In the genomic region with DNA sequence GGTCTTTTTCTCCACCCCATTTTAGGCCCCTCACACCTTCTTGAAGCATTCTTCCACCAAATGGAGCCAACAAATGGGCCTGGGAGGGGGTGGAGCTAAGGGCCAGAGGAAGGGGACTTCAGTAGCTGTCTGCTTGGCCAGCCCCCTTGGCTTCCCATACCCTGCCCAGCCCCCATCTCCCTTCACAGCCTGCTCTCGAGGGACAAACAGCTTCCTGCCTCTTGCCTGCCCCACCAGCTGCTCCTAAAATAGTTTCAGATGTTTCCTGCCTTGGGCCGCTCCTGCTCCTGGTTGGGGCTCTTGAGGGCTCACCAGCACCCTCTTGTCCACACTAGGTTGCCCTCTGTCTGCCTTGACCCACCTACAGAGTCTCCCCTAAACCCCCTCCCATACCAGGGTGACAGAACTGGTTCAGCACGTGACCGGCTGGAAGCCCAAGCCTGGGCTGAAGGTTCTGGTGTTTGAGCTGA, we compare ENCODE assay signal across 8 mouse cellular contexts. TPM values are rescaled to one million over a fixed set of nuclear protein-coding genes. Genes with fewer than 3 reads are reported as not detected.
A peak's percentile ranks its signal among the peaks of the same experiment; 100 is the strongest.
DNase-seq lines count a peak whose midpoint lies in the region; ATAC-seq and TF ChIP-seq lines count a peak whose summit lies in the region.

No protein-coding gene starts in this region.

- ATAC-seq in hindbrain, embryonic 12.5 days (ENCODE audit: low FRiP score) = no peak
- no peak for ATAC-seq in monocyte, adult 5-6 weeks (replicated peaks; ENCODE audit: insufficient number of reproducible peaks, low FRiP score, low TSS enrichment, poor library complexity, severe bottlenecking)

- peak overlapping the region; percentile 39; the same call in 1 of the 2 replicates for H3K4me3 ChIP-seq in E14TG2a.4 (replicated peaks; ENCODE audit: low read length)
- peak overlapping the region; percentile 73 for H3K4me3 ChIP-seq in gastrocnemius, adult 2 months
- peak overlapping the region; percentile 62 for H3K4me3 ChIP-seq in hindbrain, embryonic 12.5 days

- DNase-seq in adrenal gland, postnatal 14 days = peak; percentile 81
- peak; percentile 81 for DNase-seq in gastrocnemius, adult 2 months
- DNase-seq in layer of hippocampus, postnatal 25 days (ENCODE audit: extremely low spot score in 1 of 2, low spot score in 1 of 2) = peak; percentile 29 to 33
- DNase-seq in lung, postnatal 4 days = peak; percentile 89 to 96
- DNase-seq in spleen, adult 18-20 months = peak; percentile 49 to 58

- peak overlapping the region; percentile 35; the same call in 1 of the 2 replicates for H3K9ac ChIP-seq in hindbrain, embryonic 12.5 days

- 37% methylated on average over 4 of the region's 4 CpGs for WGBS in hindbrain, embryonic 12.5 days

- H3K4me1 ChIP-seq in E14TG2a.4 (replicated peaks; ENCODE audit: low read depth, low read length) = peaks cover 54% of the 10 kb centered on the region
- peaks cover 41% of the 10 kb centered on the region for H3K4me1 ChIP-seq in hindbrain, embryonic 12.5 days

- peak overlapping the region; percentile 89 for H3K27ac ChIP-seq in gastrocnemius, adult 2 months
- H3K27ac ChIP-seq in hindbrain, embryonic 12.5 days = peak overlapping the region; percentile 82

- TF ChIP-seq CTCF in E14TG2a.4 (conservative IDR thresholded peaks at IDR 0.05; ENCODE audit: low read length) = no peak
- TF ChIP-seq CTCF in gastrocnemius, adult 2 months (IDR thresholded peaks at IDR 0.05) = no peak

- intact Hi-C loops in gastrocnemius, adult 2 months (cut with DNase I) = no loop called here

- H3K27me3 ChIP-seq in E14TG2a.4 (ENCODE audit: insufficient read depth, low read length) = peaks cover 62% of the 10 kb centered on the region
- H3K27me3 ChIP-seq in hindbrain, embryonic 12.5 days = peaks cover 24% of the 10 kb centered on the region

- no peaks in the 10 kb centered on the region for H3K9me3 ChIP-seq in E14TG2a.4 (ENCODE audit: low read length)
- no peaks in the 10 kb centered on the region for H3K9me3 ChIP-seq in hindbrain, embryonic 12.5 days (replicated peaks)

- H3K36me3 ChIP-seq in E14TG2a.4 (ENCODE audit: insufficient read depth, low read length) = no peaks in the 10 kb centered on the region
- H3K36me3 ChIP-seq in hindbrain, embryonic 12.5 days = no peaks in the 10 kb centered on the region

- peak overlapping the region; percentile 84 for H3K4me2 ChIP-seq in hindbrain, embryonic 12.5 days (replicated peaks)

RNA-seq across cellular contexts. Expression of gene Gm20661, which starts 0.6 kb away (rescaled TPM):
- 0.52 and 0.90 TPM in 2 replicates for total RNA-seq in adrenal gland, postnatal 14 days (2021)
- total RNA-seq in gastrocnemius, adult 2 months (2021) = not detected
- 3.2 and 3.3 TPM in 2 replicates for polyA plus RNA-seq in hindbrain, embryonic 12.5 days (2016; fragmentation: Nextera tagmentation; extraction: Ambion mirVana)
- total RNA-seq in layer of hippocampus, postnatal 25 days (2021) = 1 to 10 TPM; 1.0 to 1.4 TPM
- not detected in 3 replicates for total RNA-seq in monocyte, adult 5-6 weeks (2017)

RNA-seq across cellular contexts. Expression of gene Inka1, which starts 2.2 kb away (rescaled TPM):
- 12.5 and 15.3 TPM in 2 replicates for total RNA-seq in adrenal gland, postnatal 14 days (2021)
- 1 to 10 TPM; 1.1 to 3.2 TPM for total RNA-seq in gastrocnemius, adult 2 months (2021)
- 51.0 and 52.6 TPM in 2 replicates for polyA plus RNA-seq in hindbrain, embryonic 12.5 days (2016; fragmentation: Nextera tagmentation; extraction: Ambion mirVana)
- 10 to 100 TPM; 12.0 to 13.6 TPM for total RNA-seq in layer of hippocampus, postnatal 25 days (2021)
- total RNA-seq in monocyte, adult 5-6 weeks (2017) = 3.7 to 14.4 TPM (median 10.5 TPM) in 3 replicates

RNA-seq across cellular contexts. Expression of gene Uba7, which starts 8.2 kb away (rescaled TPM):
- total RNA-seq in adrenal gland, postnatal 14 days (2021) = 15.2 and 20.9 TPM in 2 replicates
- 1 to 10 TPM; 2.3 to 3.1 TPM for total RNA-seq in gastrocnemius, adult 2 months (2021)
- polyA plus RNA-seq in hindbrain, embryonic 12.5 days (2016; fragmentation: Nextera tagmentation; extraction: Ambion mirVana) = 11.5 and 12.7 TPM in 2 replicates
- 1 to 10 TPM; 3.8 to 5.2 TPM for total RNA-seq in layer of hippocampus, postnatal 25 days (2021)
- 40.1 to 97.0 TPM (median 50.1 TPM) in 3 replicates for total RNA-seq in monocyte, adult 5-6 weeks (2017)

RNA-seq across cellular contexts. Expression of gene Cdhr4, which starts 8.8 kb away (rescaled TPM):
- total RNA-seq in adrenal gland, postnatal 14 days (2021) = 1.1 and 3.2 TPM in 2 replicates
- under 1 TPM in 1 of 2 experiments, not detected in 1; 0.42 TPM for total RNA-seq in gastrocnemius, adult 2 months (2021)
- 5.5 and 5.7 TPM in 2 replicates for polyA plus RNA-seq in hindbrain, embryonic 12.5 days (2016; fragmentation: Nextera tagmentation; extraction: Ambion mirVana)
- total RNA-seq in layer of hippocampus, postnatal 25 days (2021) = 1 to 10 TPM; 3.3 to 5.3 TPM
- total RNA-seq in monocyte, adult 5-6 weeks (2017) = 2.8 TPM in 1 of 3 replicates, not detected in the others

RNA-seq across cellular contexts. Expression of gene Gm20662, which starts 12.7 kb away (rescaled TPM):
- 0.19 TPM in 1 of 2 replicates, not detected in the other for total RNA-seq in adrenal gland, postnatal 14 days (2021)
- total RNA-seq in gastrocnemius, adult 2 months (2021) = not detected
- polyA plus RNA-seq in hindbrain, embryonic 12.5 days (2016; fragmentation: Nextera tagmentation; extraction: Ambion mirVana) = 0.13 TPM in 1 of 2 replicates, not detected in the other
- 1 to 10 TPM in 1 of 2 experiments, not detected in 1; 3.5 TPM for total RNA-seq in layer of hippocampus, postnatal 25 days (2021)
- total RNA-seq in monocyte, adult 5-6 weeks (2017) = 1.5 to 2.6 TPM in 2 of 3 replicates, not detected in the other

Comparison
In these comparisons a context has a peak if more than half of its experiments do, and no peak if none do; other contexts are left out.
1. DNase-seq: peak in every context shown above with its lines; median percentile 92 in lung, postnatal 4 days; 81 in adrenal gland, postnatal 14 days; 81 in gastrocnemius, adult 2 months; 54 in spleen, adult 18-20 months; 31 in layer of hippocampus, postnatal 25 days.